Mouse (Mus musculus) thymus, postnatal 36 days (tissue): ENCODE results near the gene Mpc1.
"Not testable (repeated sequence)": the region's sequence is repeated elsewhere in the genome, so short reads cannot be mapped to it uniquely, and the experiment has no call there.

Source experiments
- DNase-seq, 2 experiments: peaks; one replicate each; pipeline ENCODE4 v3.0.0; 2022; ENCODE audit warnings: mixed read lengths in 2 of 2

Gene Mpc1

GRCm38 (mm10) chr17:8337159-8337558 lies 54.5 kb downstream of the Mpc1 start, which contains the start of gene Prr18:
Gene Prr18 (plus strand): TSS chr17:8337459.
- not testable (repeated sequence) for DNase-seq

DNA sequence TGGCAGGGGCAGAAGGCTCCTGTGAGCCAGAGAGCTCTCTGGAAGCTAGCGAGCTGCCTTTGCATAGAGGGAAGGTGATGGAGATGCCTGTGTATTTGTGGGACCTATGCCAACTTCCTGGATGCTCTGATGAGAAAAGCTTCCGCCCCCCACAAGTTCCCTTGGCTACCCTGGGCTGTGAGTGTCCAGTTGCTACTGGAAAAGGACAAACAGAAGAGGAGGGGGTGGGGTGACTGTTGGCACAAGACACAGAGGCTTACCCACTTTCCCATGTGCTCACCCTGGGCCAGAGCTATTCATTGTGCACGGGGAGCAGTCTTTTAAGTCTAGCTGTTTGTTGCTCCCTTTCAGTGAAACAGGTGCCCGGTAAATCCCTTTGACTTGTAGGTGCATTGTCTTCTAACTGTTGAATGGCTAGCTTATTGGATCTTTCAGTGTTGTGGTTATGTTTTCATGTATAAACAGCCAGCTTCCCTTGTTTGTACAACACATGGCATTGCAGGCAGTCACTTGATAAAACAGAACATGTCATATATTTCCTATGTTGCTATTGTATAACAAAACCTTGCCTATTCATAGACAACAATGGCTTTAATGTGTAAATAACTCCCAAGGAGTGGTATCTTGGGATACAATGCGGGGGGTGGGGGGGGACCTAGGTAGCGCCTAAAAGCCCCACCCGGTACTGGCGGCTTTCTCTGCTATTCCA lies 57.1 kb downstream of the Mpc1 start:
- DNase-seq = no peak

DNA sequence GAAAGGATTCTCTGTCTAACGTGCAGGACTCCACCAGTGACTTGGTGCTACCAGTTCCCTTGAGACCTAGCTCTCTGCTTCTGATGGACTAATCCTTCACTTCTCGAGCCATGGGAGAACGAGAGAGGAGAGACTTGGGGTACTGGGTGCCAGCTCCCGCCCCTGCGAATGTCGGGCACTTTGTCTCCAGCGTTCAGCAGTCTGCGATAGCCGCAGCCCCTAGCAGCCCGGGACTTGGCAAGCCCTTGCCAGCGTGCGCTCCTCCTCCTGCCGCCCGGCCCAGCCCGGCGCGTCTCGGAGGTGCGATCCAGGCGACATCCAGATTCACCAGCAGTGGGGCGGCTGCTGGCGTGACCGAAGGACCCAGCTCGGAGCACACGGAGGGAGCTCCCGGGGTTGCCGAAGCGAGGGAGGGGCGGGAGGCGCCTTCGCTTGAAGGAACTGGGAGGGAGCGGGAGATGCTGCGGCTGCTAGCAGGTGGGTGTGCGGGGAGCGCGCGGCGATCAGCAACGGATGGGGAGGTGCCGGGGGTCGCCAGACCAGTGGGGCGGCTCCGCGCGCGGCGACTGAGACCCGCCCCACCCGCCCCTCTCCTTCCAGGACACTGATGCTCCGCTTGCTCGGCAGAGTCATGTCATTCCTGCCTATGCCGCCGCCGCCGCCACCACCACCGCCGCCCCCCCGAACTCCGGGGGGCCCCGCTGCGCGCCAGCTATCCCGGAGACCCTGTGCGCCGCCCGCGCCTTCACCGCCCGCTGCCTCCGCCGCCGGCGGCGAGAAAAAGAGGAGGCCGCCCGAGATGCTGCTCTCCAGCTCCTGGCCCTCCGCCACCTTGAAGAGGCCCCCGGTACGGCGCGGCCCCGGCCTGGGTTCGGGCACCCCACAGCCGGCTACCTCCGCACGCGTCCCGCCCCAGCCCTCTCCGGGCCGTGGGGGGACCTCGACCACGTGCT lies 58.0 kb downstream of the Mpc1 start:
- peak in 1 of 2 experiments; percentile 9 for DNase-seq

GRCm38 (mm10) chr17:8341360-8341963 lies 58.8 kb downstream of the Mpc1 start:
- peak in 1 of 2 experiments; percentile 24 for DNase-seq

DNA sequence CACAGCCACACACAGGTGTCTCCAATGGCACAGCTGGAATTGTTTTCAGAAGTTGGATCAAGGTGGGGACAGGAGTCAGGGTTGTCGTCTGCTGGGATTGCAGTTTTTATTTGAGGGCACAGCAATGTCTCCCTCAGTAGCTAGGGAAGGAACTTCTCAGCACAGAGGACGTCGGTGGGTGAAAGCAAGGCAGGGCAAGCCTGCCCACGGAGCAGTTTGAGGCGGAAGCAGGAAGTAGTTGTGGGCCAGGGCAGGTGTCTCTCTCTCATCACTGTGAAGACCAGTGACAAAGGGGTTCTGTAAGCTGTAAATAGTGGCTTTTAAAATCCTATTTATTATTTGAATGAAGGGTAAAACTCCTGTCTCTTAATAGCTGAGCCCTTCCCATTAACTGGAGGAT lies 60.0 kb downstream of the Mpc1 start:
- DNase-seq = peak; percentile 38 to 56

GRCm38 (mm10) chr17:8343416-8343815 lies 60.7 kb downstream of the Mpc1 start:
- no peak for DNase-seq
